Mouse (Mus musculus) forebrain, embryonic 11.5 days (tissue): ENCODE data around the gene Krt73. TPM values are rescaled to one million over a fixed set of nuclear protein-coding genes. Genes with fewer than 3 reads are reported as not detected.

Experiments
- polyA plus RNA-seq: library from polyadenylated mRNA; unstranded; fragments of >200 nt; fragmentation: Nextera tagmentation; extraction: Ambion mirVana; gene quantifications from 2 replicates; pipeline ENCODE4 v1.2.1, GENCODE M21; 2014

The Krt73 gene
- polyA plus RNA-seq, 1 experiment from 2014 or later, result not detected

Other genes with a start within 250 kb of the Krt73 start
- 0.21 and 0.41 TPM in 2 replicates for gene Krt90, start 239.4 kb downstream of the Krt73 start, polyA plus RNA-seq
- gene Krt75, start 228.4 kb downstream of the Krt73 start, polyA plus RNA-seq, result not detected in 2 replicates
- not detected in 2 replicates for gene Gm5414, start 174.2 kb downstream of the Krt73 start, polyA plus RNA-seq
- gene Gm5478, start 155.0 kb downstream of the Krt73 start, polyA plus RNA-seq, result not detected in 2 replicates
- not detected in 2 replicates for gene Krt6b, start 122.1 kb downstream of the Krt73 start, polyA plus RNA-seq
- not detected in 2 replicates for gene Krt6a, start 108.0 kb downstream of the Krt73 start, polyA plus RNA-seq
- gene Krt5, start 89.4 kb downstream of the Krt73 start, polyA plus RNA-seq, result 0.57 and 0.67 TPM in 2 replicates
- not detected in 2 replicates for gene Krt71, start 59.2 kb downstream of the Krt73 start, polyA plus RNA-seq
- gene Krt72, start 15.9 kb downstream of the Krt73 start, polyA plus RNA-seq, result not detected in 2 replicates
- not detected in 2 replicates for gene Krt2, start 15.8 kb upstream of the Krt73 start, polyA plus RNA-seq
- gene Krt1, start 48.4 kb upstream of the Krt73 start, polyA plus RNA-seq, result 2.6 TPM in 2 replicates
- not detected in 2 replicates for gene Krt77, start 67.4 kb upstream of the Krt73 start, polyA plus RNA-seq
- not detected in 2 replicates for gene Krt76, start 90.6 kb upstream of the Krt73 start, polyA plus RNA-seq
- not detected in 2 replicates for gene Krt4, start 122.4 kb upstream of the Krt73 start, polyA plus RNA-seq
- gene Krt79, start 138.0 kb upstream of the Krt73 start, polyA plus RNA-seq, result 0.12 TPM in 1 of 2 replicates, not detected in the other
- not detected in 2 replicates for gene Krt78, start 151.9 kb upstream of the Krt73 start, polyA plus RNA-seq
- 16.2 and 19.2 TPM in 2 replicates for gene Krt8, start 202.1 kb upstream of the Krt73 start, polyA plus RNA-seq
- 12.0 and 13.6 TPM in 2 replicates for gene Krt18, start 225.8 kb upstream of the Krt73 start, polyA plus RNA-seq